Mouse (Mus musculus) liver, embryonic 15.5 days (tissue): Measurements from ENCODE around the gene Tecr. TPM values are rescaled to one million over a fixed set of nuclear protein-coding genes. Genes with fewer than 3 reads are reported as not detected.
"Not testable (repeated sequence)": the region's sequence is repeated elsewhere in the genome, so short reads cannot be mapped to it uniquely, and the experiment has no call there.

Source experiments
- ATAC-seq: fragments of 200-750 bp; cut with Nextera tagmentation; 2 replicates; pipeline ENCODE4 v1.8.0; 2017; ENCODE audit warnings: moderate number of reproducible peaks, mild to moderate bottlenecking, moderate library complexity; ENCODE audit not compliant: insufficient read depth
- H3K27ac ChIP-seq: fragments of 300-500 bp; sonication (generic); replicated peaks from 2 replicates; pipeline ENCODE4 v1.5.1; 2015; ENCODE audit warnings: mild to moderate bottlenecking, inconsistent platforms
- H3K27me3 ChIP-seq: fragments of 300-500 bp; sonication (generic); 2 replicates; pipeline ENCODE4 v1.6.1; 2015; ENCODE audit warnings: mild to moderate bottlenecking, inconsistent platforms
- H3K36me3 ChIP-seq: fragments of 300-500 bp; sonication (generic); replicated peaks from 2 replicates; pipeline ENCODE4 v1.6.1; 2015; ENCODE audit warnings: moderate library complexity, mild to moderate bottlenecking, inconsistent platforms
- H3K4me1 ChIP-seq: fragments of 300-500 bp; sonication (generic); replicated peaks from 2 replicates; pipeline ENCODE4 v1.6.1; 2015; ENCODE audit warnings: inconsistent platforms
- H3K4me2 ChIP-seq: fragments of 300-500 bp; sonication (generic); 2 replicates; pipeline ENCODE4 v1.6.1; 2015; ENCODE audit warnings: moderate library complexity, mild to moderate bottlenecking, inconsistent platforms
- H3K4me3 ChIP-seq: fragments of 300-500 bp; sonication (generic); replicated peaks from 2 replicates; pipeline ENCODE4 v1.5.1; 2015; ENCODE audit warnings: mild to moderate bottlenecking, inconsistent platforms
- H3K9ac ChIP-seq: fragments of 300-500 bp; sonication (generic); 2 replicates; pipeline ENCODE4 v1.6.1; 2015; ENCODE audit warnings: moderate library complexity, mild to moderate bottlenecking, inconsistent platforms
- H3K9me3 ChIP-seq: fragments of 300-500 bp; sonication (generic); replicated peaks from 2 replicates; pipeline ENCODE4 v1.6.1; 2016; ENCODE audit warnings: inconsistent platforms
- WGBS: fragments of 180-500 bp; shearing (Covaris S2); methylation state at CpG from one replicate; pipeline ENCODE4 v1.1.7; 2015; ENCODE audit warnings: mixed read lengths; ENCODE audit not compliant: insufficient replicate concordance; 5-methylcytosine and 5-hydroxymethylcytosine counted together
- polyA plus RNA-seq: library from polyadenylated mRNA; unstranded; fragments of >200 nt; fragmentation: Nextera tagmentation; extraction: Ambion mirVana; gene quantifications from 2 replicates; pipeline ENCODE4 v1.2.1, GENCODE M21; 2015

The Tecr gene
- polyA plus RNA-seq, 1 experiment from 2014 or later, result 329 TPM

DNA sequence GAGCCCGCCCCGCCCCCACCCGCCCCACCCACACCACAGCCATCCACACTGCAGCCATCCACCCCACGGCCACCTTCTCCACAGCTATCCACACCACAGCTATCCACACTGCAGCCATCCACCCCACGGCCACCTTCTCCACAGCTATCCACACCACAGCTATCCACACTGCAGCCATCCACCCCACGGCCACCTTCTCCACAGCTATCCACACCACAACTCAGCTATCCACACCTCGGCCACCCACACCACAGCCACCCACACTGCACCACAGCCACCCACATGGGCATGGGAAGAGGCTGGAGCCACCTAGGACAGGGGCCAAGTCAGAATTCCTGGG is 36.8 kb downstream of the Tecr start:
- H3K27me3 ChIP-seq, ATAC-seq, H3K4me3 ChIP-seq, H3K4me2 ChIP-seq, H3K9me3 ChIP-seq, H3K9ac ChIP-seq, H3K27ac ChIP-seq: not testable (repeated sequence)
- Histone ChIP-seq H3K4me1 (peaks cover 54% of the 10 kb centered on the region), H3K36me3 (peaks cover 53% of the 10 kb centered on the region)
- 79% methylated on average over 7 of the region's 7 CpGs for WGBS

- H3K4me1 ChIP-seq, result peaks cover 57% of the 10 kb centered on the region
Observed at GRCm38 (mm10) chr8:83570272-83571000, 37.3 kb downstream of the Tecr start.

GRCm38 (mm10) chr8:83569165-83569564 is 38.6 kb downstream of the Tecr start:
- no peak overlapping the region for H3K4me3 ChIP-seq
- H3K4me2 ChIP-seq, result no peak overlapping the region
- 64% methylated on average over 4 of the region's 4 CpGs for WGBS
- no peak overlapping the region for H3K9ac ChIP-seq
- peaks cover 61% of the 10 kb centered on the region for H3K4me1 ChIP-seq
- no peaks in the 10 kb centered on the region for H3K9me3 ChIP-seq
- H3K27me3 ChIP-seq, result no peaks in the 10 kb centered on the region
- no peak for ATAC-seq
- H3K36me3 ChIP-seq, result peaks cover 46% of the 10 kb centered on the region
- H3K27ac ChIP-seq, result no peak overlapping the region

More at GRCm38 (mm10) chr8:83570272-83571000, 37.3 kb downstream of the Tecr start:
- Histone ChIP-seq H3K4me3 (no peak overlapping the region), H3K9ac (no peak overlapping the region), H3K27ac (no peak overlapping the region), H3K36me3 (peaks cover 53% of the 10 kb centered on the region), H3K27me3 (no peaks in the 10 kb centered on the region), H3K9me3 (no peaks in the 10 kb centered on the region), H3K4me2 (no peak overlapping the region)
- WGBS, result 70% methylated on average over 15 of the region's 15 CpGs
- no peak for ATAC-seq

DNA sequence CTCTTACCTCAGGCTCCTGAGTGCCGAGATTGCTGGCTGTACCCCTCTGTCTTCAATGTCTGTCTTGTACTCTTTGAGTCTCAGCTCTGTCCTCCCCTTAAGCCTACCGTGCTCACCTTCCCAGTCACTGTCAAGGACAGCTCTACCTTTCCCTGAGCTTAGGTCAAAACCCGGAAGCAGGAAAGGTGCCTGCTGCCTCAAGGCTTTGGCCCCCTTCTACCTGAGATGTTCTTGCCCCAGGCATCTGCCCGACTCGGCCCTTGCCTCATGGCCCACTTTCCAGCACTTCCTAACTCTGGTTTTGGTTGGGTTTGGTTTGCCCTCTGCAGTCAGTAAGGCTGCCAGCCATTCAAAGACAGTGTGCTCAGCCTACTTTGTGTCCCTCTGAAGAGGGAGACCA is 39.0 kb downstream of the Tecr start:
- no peak for ATAC-seq
- WGBS, result 60% methylated on average over 5 of the region's 5 CpGs
- Histone ChIP-seq H3K9me3 (no peaks in the 10 kb centered on the region), H3K4me2 (0 out of 2 replicates have a peak overlapping the region, but pooled peaks have one; percentile 84), H3K9ac (no peak overlapping the region), H3K36me3 (peaks cover 44% of the 10 kb centered on the region), H3K27ac (no peak overlapping the region), H3K27me3 (no peaks in the 10 kb centered on the region), H3K4me3 (peak overlapping the region; percentile 91; the same call in 1 of the 2 replicates), H3K4me1 (peaks cover 61% of the 10 kb centered on the region)

GRCm38 (mm10) chr8:83568128-83568527 is 39.6 kb downstream of the Tecr start:
- WGBS, result 62% methylated on average over 5 of the region's 5 CpGs
- peak overlapping the region; percentile 91 for H3K4me3 ChIP-seq
- peaks cover 61% of the 10 kb centered on the region for H3K4me1 ChIP-seq
- H3K9me3 ChIP-seq, result no peaks in the 10 kb centered on the region
- no peak overlapping the region for H3K27ac ChIP-seq
- no peak for ATAC-seq
- no peak overlapping the region for H3K9ac ChIP-seq
- peaks cover 38% of the 10 kb centered on the region for H3K36me3 ChIP-seq
- H3K27me3 ChIP-seq, result no peaks in the 10 kb centered on the region
- peak overlapping the region; percentile 84 for H3K4me2 ChIP-seq

DNA sequence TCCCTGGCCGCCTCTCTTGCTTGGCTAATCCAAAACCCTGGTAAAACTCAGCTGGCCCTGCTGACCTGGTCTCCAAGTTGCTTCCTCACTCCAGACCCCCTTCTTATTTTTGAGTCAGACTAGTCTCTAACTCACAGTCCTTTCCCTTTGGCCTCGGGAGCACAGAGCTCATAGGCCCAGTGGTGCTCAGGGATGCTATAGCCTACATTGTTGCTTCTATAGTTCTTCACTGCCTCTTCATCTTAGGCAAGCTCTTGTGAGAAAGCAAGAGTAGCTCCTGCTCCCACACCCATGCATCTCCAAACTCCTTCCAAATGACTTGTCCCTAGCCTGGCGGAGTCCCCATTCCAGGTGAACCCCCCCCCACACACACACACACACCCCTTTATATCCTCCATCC is 40.1 kb downstream of the Tecr start:
- Histone ChIP-seq H3K4me3 (peak overlapping the region; percentile 91), H3K27ac (0 out of 2 replicates have a peak overlapping the region, but pooled peaks have one; percentile 81), H3K9me3 (no peaks in the 10 kb centered on the region), H3K4me1 (peaks cover 64% of the 10 kb centered on the region), H3K9ac (peak overlapping the region; percentile 87), H3K27me3 (no peaks in the 10 kb centered on the region), H3K4me2 (peak overlapping the region; percentile 84), H3K36me3 (peaks cover 34% of the 10 kb centered on the region)
- ATAC-seq, result no peak
- 42% methylated on average over 3 of the region's 3 CpGs for WGBS

DNA sequence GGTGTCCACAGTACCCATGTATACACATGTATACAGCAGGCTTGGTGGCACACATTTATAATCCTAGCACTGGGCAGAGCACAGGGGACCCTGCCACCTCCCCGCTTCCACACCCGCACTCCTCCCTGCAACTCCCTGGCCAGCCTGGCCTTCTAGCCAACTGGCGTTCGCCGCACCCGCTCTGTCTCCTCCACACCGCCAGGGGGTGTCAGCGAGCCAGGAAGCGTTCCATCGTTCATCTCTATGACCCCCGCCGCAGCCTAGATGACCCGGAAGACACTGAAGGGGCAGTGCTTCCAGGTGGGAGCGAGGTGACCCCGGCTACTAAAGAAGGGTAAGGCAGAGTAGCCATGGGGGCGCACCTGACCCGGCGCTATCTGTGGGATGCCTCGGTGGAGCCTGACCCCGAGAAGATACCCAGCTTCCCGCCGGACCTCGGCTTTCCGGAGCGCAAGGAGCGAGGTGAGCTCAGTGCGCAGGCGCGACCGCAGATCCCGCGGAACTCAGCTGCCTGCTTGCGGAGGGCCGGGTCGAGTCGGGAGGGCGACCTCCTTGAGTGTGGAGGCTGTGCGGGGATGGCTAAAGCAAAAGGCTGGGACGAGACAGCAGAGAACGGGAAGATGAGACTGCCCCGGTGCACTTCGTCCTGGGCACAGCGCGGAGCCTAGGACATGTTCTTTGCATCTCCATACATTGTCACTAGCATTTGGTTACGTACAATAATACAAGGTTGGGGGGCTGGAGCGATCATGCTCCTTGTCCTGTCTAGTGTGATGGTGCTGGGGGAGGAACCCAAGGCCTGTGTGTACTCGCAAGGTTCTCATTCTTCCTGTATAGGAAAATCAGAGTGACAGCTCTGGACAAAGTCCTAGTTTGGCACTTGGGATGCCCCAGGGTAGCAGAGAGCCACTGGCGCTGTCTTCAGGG is 41.0 kb downstream of the Tecr start, which contains the start of gene Ndufb7:
Gene Ndufb7, plus strand, starts transcription at position 203 of the 927 bp plus-strand sequence.
- Histone ChIP-seq H3K9me3 (no peaks in the 10 kb centered on the region), H3K27ac (peak within 1 kb of the TSS; percentile 81), H3K9ac (peak within 1 kb of the TSS; percentile 87), H3K27me3 (no peaks in the 10 kb centered on the region), H3K36me3 (peaks cover 24% of the 10 kb centered on the region), H3K4me3 (peak within 1 kb of the TSS; percentile 91), H3K4me2 (peak within 1 kb of the TSS; percentile 84), H3K4me1 (peaks cover 73% of the 10 kb centered on the region)
- peak; percentile 84 for ATAC-seq
- under 1% methylated on average over 48 of the region's 48 CpGs for WGBS

DNA sequence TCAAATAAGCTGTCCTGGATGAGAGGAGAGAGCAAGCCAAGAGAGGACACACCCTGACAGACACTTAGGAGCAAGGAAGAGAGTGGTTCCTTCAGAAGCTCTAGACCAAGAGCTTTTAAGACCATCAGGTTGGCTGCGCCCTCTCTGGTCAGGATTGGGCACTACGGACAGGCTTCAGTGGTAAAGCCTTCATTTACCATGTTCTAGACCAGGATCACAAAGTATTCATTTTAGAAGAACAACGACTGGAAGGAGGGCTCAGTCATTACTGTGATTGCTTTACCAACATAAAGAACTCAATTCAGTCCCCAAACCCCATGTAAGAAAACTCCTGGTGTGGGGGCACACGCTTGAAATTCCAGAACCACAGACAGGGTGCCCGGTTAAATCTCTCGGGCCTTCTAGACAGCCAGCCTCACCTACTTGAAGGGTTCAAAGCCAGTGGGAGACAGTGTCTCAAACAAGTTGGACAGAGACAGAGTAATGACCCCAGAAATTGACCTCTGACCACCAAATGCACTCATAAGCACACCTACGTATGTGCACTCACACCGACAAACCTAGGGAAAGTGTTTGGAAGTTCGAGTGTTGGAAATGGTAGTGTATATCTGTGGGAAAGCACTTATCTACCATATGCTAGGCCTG is 41.9 kb downstream of the Tecr start:
- peak overlapping the region; percentile 67; the same call in 1 of the 2 replicates for H3K27ac ChIP-seq
- H3K4me1 ChIP-seq, result peaks cover 76% of the 10 kb centered on the region

DNA sequence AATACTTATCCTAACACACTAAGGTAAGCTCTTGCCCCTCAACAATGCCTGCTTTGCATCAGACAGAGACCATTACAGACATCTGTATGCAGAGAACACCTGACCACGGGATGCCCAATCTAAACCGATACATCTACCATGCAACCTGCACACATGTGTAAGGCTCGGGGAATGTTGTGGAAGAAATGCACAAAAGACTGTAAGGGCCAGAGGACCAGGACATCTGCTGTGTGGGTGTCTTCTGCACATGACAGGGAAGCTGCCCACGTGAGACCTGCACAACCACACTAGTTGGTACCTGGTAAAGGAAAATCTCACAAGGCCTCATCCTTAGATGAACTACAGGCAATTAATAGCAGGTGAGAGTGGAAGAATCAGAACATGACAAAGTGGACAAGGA is 44.5 kb downstream of the Tecr start:
- ATAC-seq, result no peak
- Histone ChIP-seq H3K27ac (peak overlapping the region; percentile 64), H3K27me3 (no peaks in the 10 kb centered on the region), H3K9me3 (no peaks in the 10 kb centered on the region), H3K4me3 (no peak overlapping the region), H3K9ac (no peak overlapping the region), H3K36me3 (no peaks in the 10 kb centered on the region), H3K4me2 (0 out of 2 replicates have a peak overlapping the region, but pooled peaks have one; percentile 54), H3K4me1 (peaks cover 62% of the 10 kb centered on the region)
- 61% methylated on average over 4 of the region's 4 CpGs for WGBS

More for the DNA sequence above, 41.9 kb downstream of the Tecr start:
- Histone ChIP-seq H3K4me3 (peak overlapping the region; percentile 91), H3K4me2 (peak overlapping the region; percentile 84), H3K9ac (peak overlapping the region; percentile 87; the same call in 1 of the 2 replicates), H3K27me3 (no peaks in the 10 kb centered on the region), H3K36me3 (peaks cover 15% of the 10 kb centered on the region), H3K9me3 (no peaks in the 10 kb centered on the region)
- 0 out of 2 replicates have a peak, but pooled peaks have one; percentile 19 for ATAC-seq
- 72% methylated on average over 9 of the region's 9 CpGs for WGBS

GRCm38 (mm10) chr8:83562669-83563068 is 45.1 kb downstream of the Tecr start:
- Histone ChIP-seq H3K36me3 (no peaks in the 10 kb centered on the region), H3K4me2 (peak overlapping the region; percentile 54), H3K4me3 (no peak overlapping the region), H3K9me3 (no peaks in the 10 kb centered on the region), H3K27me3 (no peaks in the 10 kb centered on the region), H3K9ac (peak overlapping the region; percentile 6; the same call in 1 of the 2 replicates), H3K27ac (peak overlapping the region; percentile 64), H3K4me1 (peaks cover 56% of the 10 kb centered on the region)
- 16% methylated on average over 3 of the region's 3 CpGs for WGBS
- ATAC-seq, result peak; percentile 47
